Mouse (Mus musculus) E14TG2a.4 (cell line): ENCODE data around the gene Tmem210.

Experiments used
- CTCF ChIP-seq: conservative IDR thresholded peaks from 2 replicates; pipeline ENCODE4 v1.5.1; 2014; ENCODE audit warnings: low read length
- NANOG ChIP-seq: IDR thresholded peaks from 2 replicates; pipeline ENCODE4 v1.6.1; 2014; ENCODE audit warnings: borderline replicate concordance, low read length, mixed read lengths
- POU5F1 ChIP-seq: IDR thresholded peaks from 2 replicates; pipeline ENCODE4 v1.6.1; 2014; ENCODE audit warnings: low read length, borderline replicate concordance

DNA sequence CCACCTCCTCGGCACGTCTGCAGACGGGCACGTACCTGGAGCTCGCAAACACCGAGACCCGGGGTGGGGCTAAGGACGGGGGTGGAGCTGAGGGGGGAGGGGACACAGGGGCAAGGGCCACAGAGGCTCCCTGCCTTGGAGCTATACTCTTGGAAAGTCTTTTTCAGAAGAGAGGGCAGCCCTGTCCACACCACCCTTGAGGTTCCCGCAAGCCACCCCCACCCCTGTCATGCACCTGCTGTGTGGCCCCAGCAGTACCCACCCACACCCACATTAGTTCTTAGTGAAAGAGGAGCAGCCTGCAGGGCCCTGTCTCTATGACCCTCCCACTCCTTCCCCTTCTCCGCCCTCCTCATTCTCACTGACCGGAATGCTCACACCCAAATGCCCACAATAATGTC lies 23.5 kb downstream of the Tmem210 start:
- no peak for TF ChIP-seq CTCF
- no peak for TF ChIP-seq POU5F1
- no peak for TF ChIP-seq NANOG
